Mouse (Mus musculus): ENCODE data around the gene Ppib. TPM values are rescaled to one million over a fixed set of nuclear protein-coding genes. Genes with fewer than 3 reads are reported as not detected.

Ppib gene
- polyA plus RNA-seq, 1 experiment from 2014 or later: 354 TPM

- no peak overlapping the region for H3K4me3 ChIP-seq
- H3K9me3 ChIP-seq (replicated peaks): no peaks in the 10 kb centered on the region
- WGBS: 66% methylated on average over 3 of the region's 3 CpGs
- H3K27ac ChIP-seq: no peak overlapping the region
- H3K27me3 ChIP-seq: no peaks in the 10 kb centered on the region
- H3K9ac ChIP-seq: peak overlapping the region; percentile 14; the same call in 1 of the 2 replicates
- H3K4me1 ChIP-seq (replicated peaks): peaks cover 5% of the 10 kb centered on the region
- no peak for ATAC-seq (replicated peaks; ENCODE audit: insufficient number of reproducible peaks, insufficient read depth, low FRiP score, low read depth)
- H3K36me3 ChIP-seq: no peaks in the 10 kb centered on the region
- peak overlapping the region; percentile 43; the same call in 1 of the 2 replicates for H3K4me2 ChIP-seq
These were observed 18.1 kb downstream of the Ppib start for GRCm38 (mm10) chr9:66078072-66078471.

- H3K27me3 ChIP-seq: no peaks in the 10 kb centered on the region
- H3K4me3 ChIP-seq: 0 out of 2 replicates have a peak overlapping the region, but pooled peaks have one; percentile 8
- peaks cover 5% of the 10 kb centered on the region for H3K4me1 ChIP-seq (replicated peaks)
- WGBS: 10% methylated on average over 14 of the region's 14 CpGs
- H3K9ac ChIP-seq: peak overlapping the region; percentile 14; the same call in 1 of the 2 replicates
- H3K4me2 ChIP-seq: peak overlapping the region; percentile 43
- no peaks in the 10 kb centered on the region for H3K36me3 ChIP-seq
- no peak for ATAC-seq (replicated peaks; ENCODE audit: insufficient number of reproducible peaks, insufficient read depth, low FRiP score, low read depth)
- no peaks in the 10 kb centered on the region for H3K9me3 ChIP-seq (replicated peaks)
- H3K27ac ChIP-seq: no peak overlapping the region
These were observed 18.5 kb downstream of the Ppib start for GRCm38 (mm10) chr9:66078493-66078892.

- H3K9ac ChIP-seq: no peak overlapping the region
- no peak overlapping the region for H3K4me2 ChIP-seq
- no peaks in the 10 kb centered on the region for H3K9me3 ChIP-seq (replicated peaks)
- no peak overlapping the region for H3K4me3 ChIP-seq
- H3K27ac ChIP-seq: no peak overlapping the region
- no peaks in the 10 kb centered on the region for H3K27me3 ChIP-seq
- WGBS: 60% methylated on average over 3 of the region's 3 CpGs
- no peak for ATAC-seq (replicated peaks; ENCODE audit: insufficient number of reproducible peaks, insufficient read depth, low FRiP score, low read depth)
- peaks cover under 1% of the 10 kb centered on the region; the same call in 1 of the 2 replicates for H3K36me3 ChIP-seq
- peaks cover 5% of the 10 kb centered on the region for H3K4me1 ChIP-seq (replicated peaks)
These were observed 20.9 kb downstream of the Ppib start for GRCm38 (mm10) chr9:66080804-66081459.

GRCm38 (mm10) chr9:66081999-66082398 lies 22.0 kb downstream of the Ppib start:
- Histone ChIP-seq H3K4me2 (no peak overlapping the region), H3K9ac (no peak overlapping the region), H3K4me3 (no peak overlapping the region), H3K27ac (no peak overlapping the region), H3K9me3 (replicated peaks) (no peaks in the 10 kb centered on the region), H3K27me3 (no peaks in the 10 kb centered on the region), H3K36me3 (peaks cover 6% of the 10 kb centered on the region; the same call in 1 of the 2 replicates), H3K4me1 (replicated peaks) (peaks cover 5% of the 10 kb centered on the region)
- ATAC-seq (replicated peaks; ENCODE audit: insufficient number of reproducible peaks, insufficient read depth, low FRiP score, low read depth): no peak
- 70% methylated on average over 4 of the region's 4 CpGs for WGBS

GRCm38 (mm10) chr9:66084171-66084570 lies 24.1 kb downstream of the Ppib start:
- no peaks in the 10 kb centered on the region for H3K4me1 ChIP-seq (replicated peaks)
- H3K36me3 ChIP-seq: peaks cover 27% of the 10 kb centered on the region
- H3K4me3 ChIP-seq: no peak overlapping the region
- ATAC-seq (replicated peaks; ENCODE audit: insufficient number of reproducible peaks, insufficient read depth, low FRiP score, low read depth): no peak
- 83% methylated on average over 3 of the region's 3 CpGs for WGBS
- no peak overlapping the region for H3K27ac ChIP-seq
- H3K9me3 ChIP-seq (replicated peaks): no peaks in the 10 kb centered on the region
- no peak overlapping the region for H3K9ac ChIP-seq
- H3K4me2 ChIP-seq: no peak overlapping the region
- no peaks in the 10 kb centered on the region for H3K27me3 ChIP-seq

GRCm38 (mm10) chr9:66087062-66087461 lies 27.0 kb downstream of the Ppib start:
- H3K36me3 ChIP-seq: peaks cover 46% of the 10 kb centered on the region
- 0 out of 2 replicates have a peak, but pooled peaks cover 7% of the 10 kb centered on the region for H3K4me1 ChIP-seq (replicated peaks)
- no peak overlapping the region for H3K27ac ChIP-seq
- no peaks in the 10 kb centered on the region for H3K27me3 ChIP-seq
- H3K9me3 ChIP-seq (replicated peaks): no peaks in the 10 kb centered on the region
- no peak for ATAC-seq (replicated peaks; ENCODE audit: insufficient number of reproducible peaks, insufficient read depth, low FRiP score, low read depth)
- no peak overlapping the region for H3K9ac ChIP-seq
- no peak overlapping the region for H3K4me3 ChIP-seq
- 88% methylated on average over 7 of the region's 7 CpGs for WGBS
- no peak overlapping the region for H3K4me2 ChIP-seq

- no peak for ATAC-seq (replicated peaks; ENCODE audit: insufficient number of reproducible peaks, insufficient read depth, low FRiP score, low read depth)
- Histone ChIP-seq H3K4me1 (replicated peaks) (peaks cover 11% of the 10 kb centered on the region), H3K4me3 (no peak overlapping the region), H3K9ac (no peak overlapping the region), H3K9me3 (replicated peaks) (no peaks in the 10 kb centered on the region), H3K27ac (no peak overlapping the region), H3K4me2 (no peak overlapping the region), H3K27me3 (no peaks in the 10 kb centered on the region), H3K36me3 (peaks cover 56% of the 10 kb centered on the region)
- WGBS: 45% methylated on average over 4 of the region's 4 CpGs
These were observed 28.4 kb downstream of the Ppib start for GRCm38 (mm10) chr9:66088411-66088810.

- 80% methylated on average over 13 of the region's 13 CpGs for WGBS
- Histone ChIP-seq H3K36me3 (peaks cover 79% of the 10 kb centered on the region), H3K4me3 (no peak overlapping the region), H3K9ac (no peak overlapping the region), H3K4me2 (no peak overlapping the region), H3K4me1 (replicated peaks) (peaks cover 11% of the 10 kb centered on the region), H3K27me3 (no peaks in the 10 kb centered on the region), H3K9me3 (replicated peaks) (no peaks in the 10 kb centered on the region), H3K27ac (no peak overlapping the region)
- ATAC-seq (replicated peaks; ENCODE audit: insufficient number of reproducible peaks, insufficient read depth, low FRiP score, low read depth): no peak
These were observed 30.7 kb downstream of the Ppib start for GRCm38 (mm10) chr9:66090593-66091244.

- Histone ChIP-seq H3K27ac (no peak overlapping the region), H3K4me1 (replicated peaks) (peaks cover 11% of the 10 kb centered on the region), H3K4me2 (no peak overlapping the region), H3K9ac (no peak overlapping the region), H3K9me3 (replicated peaks) (no peaks in the 10 kb centered on the region), H3K36me3 (peaks cover 82% of the 10 kb centered on the region), H3K4me3 (no peak overlapping the region), H3K27me3 (no peaks in the 10 kb centered on the region)
- no peak; the same call in 1 of the 2 replicates for ATAC-seq (replicated peaks; ENCODE audit: insufficient number of reproducible peaks, insufficient read depth, low FRiP score, low read depth)
- WGBS: 61% methylated on average over 6 of the region's 6 CpGs
These were observed 31.6 kb downstream of the Ppib start for GRCm38 (mm10) chr9:66091327-66092231.

- Histone ChIP-seq H3K4me1 (replicated peaks) (peaks cover 11% of the 10 kb centered on the region), H3K4me3 (no peak overlapping the region), H3K36me3 (peaks cover 84% of the 10 kb centered on the region), H3K9me3 (replicated peaks) (no peaks in the 10 kb centered on the region), H3K9ac (no peak overlapping the region), H3K27me3 (no peaks in the 10 kb centered on the region), H3K4me2 (no peak overlapping the region), H3K27ac (no peak overlapping the region)
- ATAC-seq (replicated peaks; ENCODE audit: insufficient number of reproducible peaks, insufficient read depth, low FRiP score, low read depth): no peak
- 65% methylated on average over 2 of the region's 2 CpGs for WGBS
These were observed 32.6 kb downstream of the Ppib start for GRCm38 (mm10) chr9:66092664-66093063.

GRCm38 (mm10) chr9:66101577-66101976 lies 41.6 kb downstream of the Ppib start:
- Histone ChIP-seq H3K36me3 (peaks cover 76% of the 10 kb centered on the region), H3K4me3 (no peak overlapping the region), H3K9ac (no peak overlapping the region), H3K9me3 (replicated peaks) (no peaks in the 10 kb centered on the region), H3K27me3 (no peaks in the 10 kb centered on the region), H3K27ac (no peak overlapping the region), H3K4me1 (replicated peaks) (no peaks in the 10 kb centered on the region), H3K4me2 (no peak overlapping the region)
- WGBS: 80% methylated on average over 8 of the region's 8 CpGs
- ATAC-seq (replicated peaks; ENCODE audit: insufficient number of reproducible peaks, insufficient read depth, low FRiP score, low read depth): no peak

All from heart, embryonic 15.5 days (tissue).